Mouse (Mus musculus): Measurements from ENCODE around the gene Gm10260.

Gm10260 gene

GRCm38 (mm10) chr13:97768803-97769202 is 8.4 kb upstream of the Gm10260 start:
- DNase-seq (ENCODE audit: low spot score) = no peak

- DNase-seq (ENCODE audit: low spot score) = no peak
Observed at GRCm38 (mm10) chr13:97768046-97768682, 7.7 kb upstream of the Gm10260 start.

GRCm38 (mm10) chr13:97766600-97766999 is 6.2 kb upstream of the Gm10260 start:
- no peak for DNase-seq (ENCODE audit: low spot score)

- no peak for DNase-seq (ENCODE audit: low spot score)
Observed at GRCm38 (mm10) chr13:97765913-97766312, 5.5 kb upstream of the Gm10260 start.

- no peak for DNase-seq (ENCODE audit: low spot score)
Observed at GRCm38 (mm10) chr13:97764067-97764466, 3.6 kb upstream of the Gm10260 start.

GRCm38 (mm10) chr13:97763436-97763835 is 3.0 kb upstream of the Gm10260 start:
- DNase-seq (ENCODE audit: low spot score) = no peak

GRCm38 (mm10) chr13:97762121-97762520 is 1.7 kb upstream of the Gm10260 start:
- no peak for DNase-seq (ENCODE audit: low spot score)

- no peak for DNase-seq (ENCODE audit: low spot score)
Observed at GRCm38 (mm10) chr13:97757033-97757432, 3.4 kb downstream of the Gm10260 start.

- no peak for DNase-seq (ENCODE audit: low spot score)
Observed at GRCm38 (mm10) chr13:97756091-97756490, 4.3 kb downstream of the Gm10260 start.

- no peak for DNase-seq (ENCODE audit: low spot score)
Observed at GRCm38 (mm10) chr13:97750851-97751381, 9.5 kb downstream of the Gm10260 start.

- no peak for DNase-seq (ENCODE audit: low spot score)
Observed at GRCm38 (mm10) chr13:97747037-97747860, 13.2 kb downstream of the Gm10260 start.

GRCm38 (mm10) chr13:97744669-97745068 is 15.8 kb downstream of the Gm10260 start:
- DNase-seq (ENCODE audit: low spot score) = no peak

GRCm38 (mm10) chr13:97744036-97744435 is 16.4 kb downstream of the Gm10260 start:
- no peak for DNase-seq (ENCODE audit: low spot score)

GRCm38 (mm10) chr13:97743229-97743988 is 17.0 kb downstream of the Gm10260 start:
- DNase-seq (ENCODE audit: low spot score) = no peak

- DNase-seq (ENCODE audit: low spot score) = no peak
Observed at GRCm38 (mm10) chr13:97735931-97736330, 24.5 kb downstream of the Gm10260 start.

GRCm38 (mm10) chr13:97734760-97735159 is 25.7 kb downstream of the Gm10260 start:
- no peak for DNase-seq (ENCODE audit: low spot score)

- no peak for DNase-seq (ENCODE audit: low spot score)
Observed at GRCm38 (mm10) chr13:97725160-97725825, 35.1 kb downstream of the Gm10260 start.

GRCm38 (mm10) chr13:97724551-97724950 is 35.9 kb downstream of the Gm10260 start:
- no peak for DNase-seq (ENCODE audit: low spot score)

GRCm38 (mm10) chr13:97712506-97713275 is 47.7 kb downstream of the Gm10260 start:
- DNase-seq (ENCODE audit: low spot score) = no peak

- DNase-seq (ENCODE audit: low spot score) = no peak
Observed at GRCm38 (mm10) chr13:97711510-97711909, 48.9 kb downstream of the Gm10260 start.
